Mouse (Mus musculus): ENCODE results near the gene Ovgp1.
"Not testable (repeated sequence)": the region's sequence is repeated elsewhere in the genome, so short reads cannot be mapped to it uniquely, and the experiment has no call there.

Ovgp1 gene

GRCm38 (mm10) chr3:105994730-105995129 lies 21.2 kb downstream of the Ovgp1 start:
- no peak for DNase-seq (ENCODE audit: low read depth, low spot score)

DNA sequence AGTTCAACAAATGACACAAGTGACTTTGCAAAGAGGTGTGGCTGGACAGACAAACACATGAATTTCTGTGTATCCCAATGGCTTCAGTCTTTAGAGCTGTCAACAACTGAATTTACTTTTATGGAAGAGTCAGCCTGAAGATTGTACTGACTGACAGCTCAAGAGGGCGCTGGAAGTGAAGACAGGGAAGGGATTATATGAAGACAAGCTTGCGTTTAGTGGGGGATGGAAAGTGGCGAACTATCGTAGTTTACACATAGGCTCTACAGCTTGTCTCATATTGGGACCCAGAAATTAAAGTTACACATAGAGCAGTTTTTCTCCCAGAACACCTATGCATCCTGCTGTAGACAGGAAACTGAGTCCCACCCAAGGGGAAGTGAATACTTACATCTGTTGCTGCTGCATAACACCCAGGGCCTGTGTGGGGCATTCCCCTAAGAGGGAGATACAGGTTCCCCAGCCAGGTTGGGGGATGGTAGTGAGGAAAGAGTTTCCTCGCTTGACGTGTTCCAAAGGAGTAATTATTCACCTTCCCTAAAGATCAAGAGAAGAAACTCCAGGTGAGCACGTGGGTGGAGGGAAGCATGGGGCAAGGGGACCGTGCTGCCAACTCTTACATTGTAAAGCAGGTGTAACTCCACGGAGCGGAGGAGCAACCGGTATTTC lies 27.3 kb downstream of the Ovgp1 start:
- DNase-seq (ENCODE audit: low read depth, low spot score), result no peak

- peak; percentile 83 for DNase-seq (ENCODE audit: low read depth, low spot score)
Observed at GRCm38 (mm10) chr3:106001416-106002370, 28.2 kb downstream of the Ovgp1 start.

DNA sequence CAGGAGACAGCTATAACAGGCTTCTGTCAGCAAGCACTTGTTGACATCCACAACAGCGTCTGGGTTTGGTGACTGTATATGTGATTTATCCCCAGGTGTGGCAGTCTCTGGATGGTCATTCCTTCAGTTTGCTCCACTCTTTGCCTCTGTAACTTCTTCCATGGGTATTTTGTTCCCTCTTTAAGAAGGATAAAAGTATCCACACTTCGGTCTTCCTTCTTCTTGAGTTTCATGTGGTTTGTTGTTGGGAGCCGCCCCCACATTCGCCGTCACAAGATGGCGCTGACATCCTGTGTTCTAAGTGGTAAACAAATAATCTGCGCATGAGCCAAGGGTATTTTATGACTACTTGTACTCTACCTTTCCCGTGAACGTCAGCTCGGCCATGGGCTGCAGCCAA lies 29.8 kb downstream of the Ovgp1 start:
- not testable (repeated sequence) for DNase-seq (ENCODE audit: low read depth, low spot score)

DNA sequence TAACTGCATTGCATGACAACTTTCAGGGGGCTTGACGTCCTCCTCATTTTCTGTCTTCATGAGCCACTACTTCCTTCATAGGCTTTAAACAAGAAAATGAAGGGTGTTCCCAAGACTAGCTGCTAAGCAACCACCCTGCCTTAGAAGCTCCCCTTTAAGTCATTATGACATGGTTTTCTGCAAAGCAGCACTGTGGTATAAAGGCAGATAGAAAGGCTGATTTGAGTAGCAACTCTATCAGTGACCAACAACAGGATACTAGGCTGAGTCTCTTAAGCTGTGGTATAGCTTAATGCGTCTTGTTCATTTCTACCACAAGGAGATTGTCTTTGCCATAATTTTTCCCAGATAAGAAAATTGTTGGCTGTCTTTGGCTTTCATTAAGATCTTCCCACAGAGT lies 41.0 kb downstream of the Ovgp1 start, which contains the start of gene Pifo:
TSS of gene Pifo (minus strand) at position 101 of the 400 bp plus-strand sequence.
- no peak for DNase-seq (ENCODE audit: low read depth, low spot score)

- no peak for DNase-seq (ENCODE audit: low read depth, low spot score)
Observed at GRCm38 (mm10) chr3:106021840-106022239, 48.3 kb downstream of the Ovgp1 start.

DNA sequence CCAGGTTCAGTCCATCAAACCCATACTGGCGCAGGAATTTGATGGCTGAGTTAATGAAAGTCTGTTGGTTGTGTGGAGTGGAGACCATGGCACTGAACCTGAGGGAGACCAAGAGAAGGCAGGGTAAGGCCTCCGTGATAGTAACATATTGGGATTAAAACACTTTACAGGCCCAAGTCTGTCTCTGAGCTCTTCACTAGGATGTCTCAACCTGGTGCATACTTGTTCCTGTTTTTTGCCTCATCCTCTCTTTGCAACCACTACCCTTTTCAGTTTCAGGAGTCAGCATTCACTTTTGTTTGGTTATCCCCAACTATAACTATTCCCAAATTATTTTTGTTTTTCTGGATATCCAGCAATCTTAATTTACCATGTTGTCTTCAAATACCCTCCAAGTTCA lies 50.6 kb downstream of the Ovgp1 start:
- DNase-seq (ENCODE audit: low read depth, low spot score), result no peak

DNA sequence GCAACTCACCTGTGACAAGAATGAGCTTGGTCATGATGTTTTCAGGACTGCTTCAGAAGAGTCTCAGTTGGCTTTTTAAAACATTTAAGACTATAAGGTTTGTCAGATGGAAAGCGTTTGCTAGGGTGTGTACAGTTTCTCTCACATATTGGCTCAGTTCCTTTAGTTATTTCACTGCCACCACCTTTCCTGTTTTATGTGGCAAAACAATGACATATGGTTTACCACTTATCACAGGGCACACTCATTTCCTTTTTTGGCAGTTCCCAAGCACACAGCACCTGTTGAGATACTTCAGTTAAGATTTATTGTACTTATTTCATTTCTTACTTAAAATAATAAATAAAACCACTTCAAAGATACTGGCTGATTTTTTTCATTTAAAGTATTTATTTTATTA lies 59.3 kb downstream of the Ovgp1 start, which contains the start of gene Chil5:
TSS of gene Chil5 (minus strand) at position 34 of the 400 bp plus-strand sequence.
- DNase-seq (ENCODE audit: low read depth, low spot score), result no peak

All from mesoderm, embryonic 11.5 days (tissue).